Mouse (Mus musculus): ENCODE data around the gene Trim2. TPM values are rescaled to one million over a fixed set of nuclear protein-coding genes. Genes with fewer than 3 reads are reported as not detected.

Gene Trim2
- polyA plus RNA-seq, 1 experiment from 2014 or later = 184 TPM

DNA sequence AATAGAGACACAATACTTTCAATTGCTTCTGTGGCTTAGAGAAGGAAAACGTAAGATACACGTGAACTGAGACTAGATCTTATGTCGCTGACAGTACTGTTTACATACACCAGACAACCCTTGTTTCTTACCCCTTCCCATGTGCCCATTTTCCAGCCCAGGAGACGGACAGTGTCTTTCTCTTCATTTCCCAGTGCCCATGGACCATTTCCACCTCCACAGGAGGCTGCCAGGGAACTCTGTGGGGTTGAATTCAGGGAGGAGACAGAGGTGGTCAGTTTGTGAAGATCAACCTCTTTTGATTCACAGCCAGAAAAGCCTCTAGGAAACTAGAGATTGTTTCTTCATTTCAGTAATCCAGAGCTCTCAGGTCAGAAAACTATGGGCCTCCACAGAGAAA, 5.0 kb downstream of the Trim2 start:
- Histone ChIP-seq H3K27ac (replicated peaks) (no peak overlapping the region; the same call in 1 of the 2 replicates), H3K4me3 (peak overlapping the region; percentile 47; the same call in 1 of the 2 replicates), H3K9ac (replicated peaks) (0 out of 2 replicates have a peak overlapping the region, but pooled peaks have one; percentile 8), H3K27me3 (no peaks in the 10 kb centered on the region), H3K36me3 (peaks cover 5% of the 10 kb centered on the region; the same call in 1 of the 2 replicates), H3K4me2 (replicated peaks) (peak overlapping the region; percentile 79), H3K9me3 (0 out of 2 replicates have a peak, but pooled peaks cover 2% of the 10 kb centered on the region), H3K4me1 (peaks cover 37% of the 10 kb centered on the region)
- no peak for ATAC-seq (ENCODE audit: low FRiP score, low read depth)
- 81% methylated on average over 4 of the region's 4 CpGs for WGBS

DNA sequence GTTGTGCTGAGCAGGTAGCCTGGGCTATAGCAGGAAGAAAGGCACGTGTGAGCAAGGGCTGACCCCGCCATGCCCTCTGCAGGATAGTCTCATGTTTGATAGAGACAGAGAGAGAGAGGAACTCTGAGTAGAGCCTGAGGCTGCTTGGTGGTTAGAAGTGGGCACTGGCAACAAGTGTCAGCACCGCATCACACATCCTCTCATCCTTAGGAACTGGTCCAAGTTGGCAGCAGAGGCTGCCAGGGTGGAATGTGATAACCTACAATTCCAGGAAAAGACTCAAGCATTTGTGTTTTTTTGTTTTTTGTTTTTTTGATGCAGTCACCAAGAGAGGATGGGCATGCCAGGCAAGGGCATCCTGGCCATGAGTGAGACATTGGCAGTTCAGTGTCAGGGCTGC, 8.5 kb downstream of the Trim2 start:
- Histone ChIP-seq H3K36me3 (peaks cover 5% of the 10 kb centered on the region; the same call in 1 of the 2 replicates), H3K4me3 (no peak overlapping the region), H3K9me3 (no peaks in the 10 kb centered on the region), H3K4me1 (peaks cover 30% of the 10 kb centered on the region), H3K27me3 (no peaks in the 10 kb centered on the region), H3K4me2 (replicated peaks) (no peak overlapping the region), H3K27ac (replicated peaks) (no peak overlapping the region), H3K9ac (replicated peaks) (no peak overlapping the region)
- 74% methylated on average over 3 of the region's 3 CpGs for WGBS
- no peak for ATAC-seq (ENCODE audit: low FRiP score, low read depth)

GRCm38 (mm10) chr3:84296676-84297075, 10.0 kb downstream of the Trim2 start:
- H3K27me3 ChIP-seq = no peaks in the 10 kb centered on the region
- H3K4me3 ChIP-seq = no peak overlapping the region
- H3K9ac ChIP-seq (replicated peaks) = no peak overlapping the region
- ATAC-seq (ENCODE audit: low FRiP score, low read depth) = no peak
- H3K4me2 ChIP-seq (replicated peaks) = no peak overlapping the region
- no peak overlapping the region for H3K27ac ChIP-seq (replicated peaks)
- 58% methylated on average over 2 of the region's 2 CpGs for WGBS
- H3K9me3 ChIP-seq = no peaks in the 10 kb centered on the region
- peaks cover 27% of the 10 kb centered on the region for H3K4me1 ChIP-seq
- H3K36me3 ChIP-seq = peaks cover 5% of the 10 kb centered on the region; the same call in 1 of the 2 replicates

DNA sequence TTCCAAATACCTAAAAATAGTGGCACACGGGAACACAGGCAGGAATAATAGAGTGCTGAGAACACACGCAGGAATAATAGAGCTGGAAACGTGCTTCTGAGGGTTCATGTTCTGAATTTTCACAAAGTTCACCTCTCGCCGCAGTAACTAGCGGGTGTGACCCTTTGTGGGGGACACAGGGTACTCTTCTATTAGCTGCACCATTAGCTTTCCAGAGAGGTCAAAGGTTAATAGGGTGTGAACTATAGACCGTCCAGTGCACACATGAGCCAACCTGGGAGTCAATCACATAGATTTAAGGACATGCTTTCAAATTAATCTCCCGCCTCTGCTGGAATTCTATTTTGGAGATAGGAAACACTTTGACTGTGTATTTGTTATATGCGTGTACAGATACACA, 11.9 kb downstream of the Trim2 start:
- Histone ChIP-seq H3K4me3 (no peak overlapping the region), H3K27me3 (no peaks in the 10 kb centered on the region), H3K27ac (replicated peaks) (0 out of 2 replicates have a peak overlapping the region, but pooled peaks have one; percentile 7), H3K4me2 (replicated peaks) (no peak overlapping the region), H3K4me1 (peaks cover 27% of the 10 kb centered on the region), H3K9ac (replicated peaks) (no peak overlapping the region), H3K36me3 (peaks cover 5% of the 10 kb centered on the region), H3K9me3 (no peaks in the 10 kb centered on the region)
- ATAC-seq (ENCODE audit: low FRiP score, low read depth) = no peak
- WGBS = 64% methylated on average over 9 of the region's 9 CpGs

DNA sequence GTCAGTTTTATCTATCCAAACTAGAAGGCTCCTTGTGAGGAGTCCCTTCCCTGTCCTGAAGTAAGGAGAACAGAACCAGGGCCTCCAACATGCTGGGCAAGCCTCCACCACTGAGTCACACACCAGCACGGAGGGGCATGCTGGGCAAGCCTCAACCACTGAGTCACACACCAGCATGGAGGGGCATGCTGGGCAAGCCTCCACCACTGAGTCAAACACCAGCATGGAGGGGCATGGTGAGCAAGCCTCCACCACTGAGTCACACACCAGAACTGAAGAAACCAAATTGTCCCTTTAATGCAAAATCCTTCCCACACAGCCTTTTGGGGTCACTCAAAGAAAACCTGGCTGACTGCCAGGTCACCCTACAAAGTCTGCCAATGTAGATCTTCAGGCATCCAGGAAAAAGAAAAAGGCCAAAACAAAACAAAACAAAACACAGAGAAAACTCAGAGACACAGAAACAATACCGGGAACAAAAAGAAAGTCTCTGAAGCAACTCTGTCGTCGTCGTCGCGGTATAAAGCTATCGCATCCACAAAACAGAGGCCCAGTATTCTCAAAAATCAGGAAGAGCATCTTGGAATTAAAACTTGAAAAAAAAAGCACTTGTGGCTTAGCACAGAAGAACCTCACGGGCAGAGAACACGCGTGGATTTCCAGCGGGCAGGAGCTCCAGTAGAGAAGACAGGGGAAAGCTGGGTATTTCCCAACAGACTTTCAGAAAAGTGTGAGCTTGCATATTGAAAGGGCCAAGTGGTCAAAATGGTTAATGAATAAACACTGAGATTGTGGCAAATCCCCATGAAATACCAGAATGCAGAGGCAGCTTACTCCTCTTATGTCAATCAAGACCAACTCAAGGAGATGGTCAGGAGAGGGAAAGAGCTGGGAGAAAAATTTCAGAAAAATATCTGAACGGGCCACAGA, 12.7 kb downstream of the Trim2 start:
- peaks cover 7% of the 10 kb centered on the region for H3K36me3 ChIP-seq
- H3K27ac ChIP-seq (replicated peaks) = peak overlapping the region; percentile 7; the same call in 1 of the 2 replicates
- 73% methylated on average over 13 of the region's 13 CpGs for whole genome bisulfite sequencing

DNA sequence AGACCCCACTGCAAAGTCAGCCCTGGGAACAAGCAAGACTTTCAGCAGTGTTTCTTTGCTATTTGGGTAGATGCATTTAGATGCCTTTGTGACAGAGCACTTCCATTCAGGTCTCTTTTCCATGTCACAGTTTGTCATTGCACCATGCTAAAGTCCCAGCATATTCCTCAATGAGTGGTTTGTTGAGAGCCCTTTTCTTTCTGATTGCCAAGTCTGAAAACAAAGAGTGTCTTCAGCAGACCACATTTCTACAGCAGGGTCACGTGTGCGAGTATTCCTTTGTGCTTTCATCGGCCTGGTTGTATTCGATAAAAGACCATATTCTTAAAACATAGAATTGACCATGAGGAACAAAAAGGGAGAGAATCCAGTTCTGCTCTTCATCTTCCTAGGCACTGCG, 14.4 kb downstream of the Trim2 start:
- peaks cover 27% of the 10 kb centered on the region for H3K4me1 ChIP-seq
- 87% methylated on average over 5 of the region's 5 CpGs for WGBS
- no peak for ATAC-seq (ENCODE audit: low FRiP score, low read depth)
- H3K9ac ChIP-seq (replicated peaks) = no peak overlapping the region
- H3K4me3 ChIP-seq = no peak overlapping the region
- no peaks in the 10 kb centered on the region for H3K27me3 ChIP-seq
- peaks cover 9% of the 10 kb centered on the region for H3K36me3 ChIP-seq
- no peaks in the 10 kb centered on the region for H3K9me3 ChIP-seq
- H3K27ac ChIP-seq (replicated peaks) = no peak overlapping the region
- no peak overlapping the region for H3K4me2 ChIP-seq (replicated peaks)

More for the DNA sequence above, 12.7 kb downstream of the Trim2 start:
- no peak overlapping the region for H3K4me2 ChIP-seq (replicated peaks)
- H3K4me1 ChIP-seq = peaks cover 27% of the 10 kb centered on the region
- H3K4me3 ChIP-seq = no peak overlapping the region
- H3K27me3 ChIP-seq = no peaks in the 10 kb centered on the region
- H3K9ac ChIP-seq (replicated peaks) = no peak overlapping the region
- H3K9me3 ChIP-seq = no peaks in the 10 kb centered on the region
- ATAC-seq (ENCODE audit: low FRiP score, low read depth) = no peak

DNA sequence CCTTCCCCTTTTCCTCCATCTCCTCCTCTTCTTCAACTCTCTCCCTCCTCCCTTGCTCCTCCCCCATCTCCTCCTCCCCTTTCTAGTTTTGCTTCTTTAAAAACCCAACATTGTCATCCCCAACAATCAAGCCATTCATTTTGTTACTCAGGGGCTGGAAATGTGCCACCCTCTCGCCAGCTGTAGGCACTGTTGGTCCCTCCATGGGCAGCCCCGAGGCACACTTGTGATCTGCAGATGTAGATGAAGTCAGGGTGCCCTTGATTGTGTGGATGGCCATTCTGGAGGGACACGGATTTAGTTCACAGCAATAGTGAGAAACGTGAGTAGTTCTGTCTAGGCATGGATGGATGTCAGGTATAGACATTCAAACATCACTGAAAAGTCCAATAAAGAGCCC, 17.7 kb downstream of the Trim2 start:
- WGBS = 84% methylated on average over 4 of the region's 4 CpGs
- no peak overlapping the region for H3K9ac ChIP-seq (replicated peaks)
- ATAC-seq (ENCODE audit: low FRiP score, low read depth) = no peak

GRCm38 (mm10) chr3:84287256-84287655, 19.4 kb downstream of the Trim2 start:
- no peak overlapping the region for H3K27ac ChIP-seq (replicated peaks)
- H3K4me3 ChIP-seq = no peak overlapping the region
- 89% methylated on average over 2 of the region's 3 CpGs for WGBS
- peaks cover 9% of the 10 kb centered on the region for H3K36me3 ChIP-seq
- no peak for ATAC-seq (ENCODE audit: low FRiP score, low read depth)
- H3K4me2 ChIP-seq (replicated peaks) = no peak overlapping the region
- no peaks in the 10 kb centered on the region for H3K9me3 ChIP-seq
- H3K27me3 ChIP-seq = no peaks in the 10 kb centered on the region
- no peak overlapping the region for H3K9ac ChIP-seq (replicated peaks)
- peaks cover 43% of the 10 kb centered on the region for H3K4me1 ChIP-seq

More for the DNA sequence above, 17.7 kb downstream of the Trim2 start:
- H3K4me1 ChIP-seq = peaks cover 36% of the 10 kb centered on the region
- no peaks in the 10 kb centered on the region for H3K9me3 ChIP-seq
- peaks cover 9% of the 10 kb centered on the region for H3K36me3 ChIP-seq
- H3K27ac ChIP-seq (replicated peaks) = no peak overlapping the region
- no peak overlapping the region for H3K4me3 ChIP-seq
- no peak overlapping the region for H3K4me2 ChIP-seq (replicated peaks)
- H3K27me3 ChIP-seq = no peaks in the 10 kb centered on the region

DNA sequence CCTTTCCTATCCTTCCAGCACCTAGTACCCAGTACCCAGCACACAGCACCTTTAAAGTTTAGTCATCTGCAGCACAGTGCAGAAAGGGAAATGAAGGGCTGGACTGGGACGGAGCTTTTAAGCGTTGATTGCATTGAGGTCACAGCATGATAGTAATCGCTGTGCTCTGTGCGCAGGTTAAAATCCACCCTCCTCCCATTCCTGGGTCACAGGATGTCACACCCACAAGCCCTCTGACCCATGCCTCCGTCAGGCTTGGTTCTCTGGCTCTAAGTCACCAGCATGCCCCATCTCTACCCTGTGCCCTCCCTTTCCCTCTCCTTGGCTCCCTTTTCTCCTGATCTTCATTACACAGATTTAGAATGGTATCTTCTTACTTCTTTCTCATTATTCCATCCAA, 20.4 kb downstream of the Trim2 start:
- Histone ChIP-seq H3K27ac (replicated peaks) (no peak overlapping the region), H3K4me2 (replicated peaks) (no peak overlapping the region), H3K4me1 (peaks cover 43% of the 10 kb centered on the region), H3K9me3 (no peaks in the 10 kb centered on the region), H3K9ac (replicated peaks) (no peak overlapping the region), H3K27me3 (no peaks in the 10 kb centered on the region), H3K36me3 (peaks cover 9% of the 10 kb centered on the region), H3K4me3 (no peak overlapping the region)
- no peak for ATAC-seq (ENCODE audit: low FRiP score, low read depth)
- WGBS = 82% methylated on average over 5 of the region's 5 CpGs

DNA sequence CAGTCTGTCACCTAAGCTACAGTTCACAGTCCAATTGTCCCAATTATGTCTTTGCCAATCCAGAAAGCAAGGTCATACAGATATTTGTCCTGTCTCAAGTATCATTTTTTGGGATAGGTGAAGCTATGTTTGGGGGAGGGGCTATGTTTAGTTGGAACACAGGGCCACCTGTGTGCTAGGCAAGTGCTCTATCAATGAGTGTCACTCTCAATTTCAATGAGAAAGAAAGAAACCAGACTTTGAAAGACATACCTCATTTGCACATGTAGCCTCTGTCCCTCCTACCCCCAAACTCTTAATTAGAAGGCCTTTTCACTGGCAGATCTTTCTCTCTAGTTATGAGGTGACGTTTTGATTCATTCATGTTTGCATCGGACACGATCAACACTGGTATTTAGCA, 21.9 kb downstream of the Trim2 start:
- no peaks in the 10 kb centered on the region for H3K27me3 ChIP-seq
- ATAC-seq (ENCODE audit: low FRiP score, low read depth) = no peak
- peaks cover 9% of the 10 kb centered on the region; the same call in 1 of the 2 replicates for H3K36me3 ChIP-seq
- H3K4me3 ChIP-seq = no peak overlapping the region
- WGBS = 82% methylated on average over 3 of the region's 3 CpGs
- H3K4me2 ChIP-seq (replicated peaks) = no peak overlapping the region
- no peaks in the 10 kb centered on the region for H3K9me3 ChIP-seq
- no peak overlapping the region for H3K9ac ChIP-seq (replicated peaks)
- H3K27ac ChIP-seq (replicated peaks) = 0 out of 2 replicates have a peak overlapping the region, but pooled peaks have one; percentile 56
- H3K4me1 ChIP-seq = peaks cover 47% of the 10 kb centered on the region

DNA sequence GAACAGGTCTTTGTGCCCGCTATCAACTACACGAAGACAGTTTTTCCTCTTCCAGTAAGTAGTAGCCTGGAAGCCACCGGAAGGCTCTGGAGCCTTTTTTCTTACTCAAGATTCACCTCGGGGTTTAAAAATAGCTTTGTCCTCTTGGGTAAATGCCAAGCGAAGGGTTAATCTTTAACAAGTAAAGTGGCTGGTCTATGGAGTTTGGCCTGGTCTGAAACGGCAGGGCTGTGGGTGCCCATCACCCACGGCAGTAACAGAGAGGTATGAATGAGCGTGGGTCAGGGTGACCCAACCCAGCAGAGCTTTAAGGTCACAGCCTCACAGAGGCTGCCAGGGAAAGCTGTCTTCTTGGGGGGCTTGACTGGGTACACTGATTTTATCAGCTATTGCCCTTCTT, 23.2 kb downstream of the Trim2 start:
- Histone ChIP-seq H3K4me3 (no peak overlapping the region), H3K27ac (replicated peaks) (no peak overlapping the region), H3K36me3 (no peaks in the 10 kb centered on the region), H3K27me3 (no peaks in the 10 kb centered on the region), H3K9ac (replicated peaks) (no peak overlapping the region), H3K9me3 (no peaks in the 10 kb centered on the region), H3K4me2 (replicated peaks) (no peak overlapping the region), H3K4me1 (peaks cover 47% of the 10 kb centered on the region)
- no peak for ATAC-seq (ENCODE audit: low FRiP score, low read depth)
- WGBS = 80% methylated on average over 8 of the region's 8 CpGs

DNA sequence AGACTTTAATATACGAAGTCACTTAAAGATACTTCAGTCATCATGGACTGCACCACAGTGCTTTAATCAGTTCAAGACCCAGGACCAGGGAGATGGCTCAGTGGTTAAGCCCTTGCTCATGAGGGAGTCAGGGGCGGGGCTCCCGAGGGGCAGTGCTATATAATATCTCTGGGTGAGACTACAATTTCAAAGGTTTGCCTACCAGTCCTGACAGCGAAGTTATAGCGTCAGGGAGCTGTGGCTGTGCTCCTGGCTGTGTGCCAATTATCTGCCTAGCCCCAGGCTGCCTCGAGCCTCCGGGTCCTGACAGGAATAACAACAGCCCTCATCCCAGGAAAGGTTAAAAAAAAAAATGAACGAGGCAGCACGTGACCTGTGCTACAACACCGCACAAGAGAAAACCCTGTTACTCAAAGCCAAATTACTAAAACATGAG, 24.7 kb downstream of the Trim2 start:
- no peaks in the 10 kb centered on the region for H3K9me3 ChIP-seq
- 0 out of 2 replicates have a peak overlapping the region, but pooled peaks have one; percentile 4 for H3K27ac ChIP-seq (replicated peaks)
- no peaks in the 10 kb centered on the region for H3K27me3 ChIP-seq
- no peak overlapping the region for H3K4me3 ChIP-seq
- H3K36me3 ChIP-seq = 0 out of 2 replicates have a peak, but pooled peaks cover 6% of the 10 kb centered on the region
- H3K9ac ChIP-seq (replicated peaks) = no peak overlapping the region
- peak; percentile 67 for ATAC-seq (ENCODE audit: low FRiP score, low read depth)
- peaks cover 47% of the 10 kb centered on the region for H3K4me1 ChIP-seq
- WGBS = 29% methylated on average over 10 of the region's 10 CpGs
- no peak overlapping the region; the same call in 1 of the 2 replicates for H3K4me2 ChIP-seq (replicated peaks)
